Mouse (Mus musculus): ENCODE results near the gene Tsen15. TPM values are rescaled to one million over a fixed set of nuclear protein-coding genes. Genes with fewer than 3 reads are reported as not detected.

The Tsen15 gene
- total and polyA plus RNA-seq, 3 experiments, result 23.1 to 65.9 (median 40.9) TPM

GRCm38 (mm10) chr1:152410657-152411056 lies 24.2 kb upstream of the Tsen15 start:
- no peak overlapping the region for H3K27ac ChIP-seq (ENCODE audit: insufficient read depth, low read depth)
- no peak overlapping the region for H3K9ac ChIP-seq (ENCODE audit: insufficient read depth, low read depth)

DNA sequence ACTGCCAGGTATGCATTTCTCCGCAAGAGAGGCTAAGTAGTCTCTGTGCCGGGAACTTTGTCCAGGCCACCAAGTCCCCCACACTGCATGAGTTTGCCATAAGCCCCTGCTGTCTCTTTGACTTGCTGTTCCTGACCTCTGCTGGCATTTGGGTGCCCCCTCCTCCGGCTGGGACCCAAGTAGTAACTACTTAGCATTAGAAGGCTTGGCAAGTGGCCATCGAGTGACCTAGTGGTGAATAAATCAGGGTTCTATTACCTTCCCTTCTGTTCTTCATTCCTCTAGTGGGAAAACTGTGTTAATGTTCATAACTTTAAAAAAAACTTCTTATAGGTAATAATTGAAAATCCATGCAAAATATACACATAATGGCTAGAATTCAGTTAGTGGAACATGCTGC lies 22.9 kb upstream of the Tsen15 start:
- no peak overlapping the region for H3K4me2 ChIP-seq (ENCODE audit: insufficient read depth, low read depth, poor library complexity, severe bottlenecking)
- H3K4me3 ChIP-seq (replicated peaks in 1 of 3; ENCODE audit: low read depth in 2 of 3, low read length in 2 of 3, poor library complexity in 1 of 3), result no peak overlapping the region
- H3K27ac ChIP-seq (ENCODE audit: insufficient read depth, low read depth), result no peak overlapping the region
- dilution Hi-C loops (cut with MboI; ENCODE audit: extremely low pct_ligation_motif_present, extremely low pct_unique_long_range_greater_than_20kb, low sequenced_read_pairs) (no loop called here), in situ Hi-C loops (cut with MboI; ENCODE audit: low pct_ligation_motif_present, low pct_unique_long_range_greater_than_20kb, low sequenced_read_pairs) (no loop called here)
- H3K9ac ChIP-seq (ENCODE audit: insufficient read depth, low read depth), result no peak overlapping the region
- TF ChIP-seq ELF1 (IDR thresholded peaks at IDR 0.05; ENCODE audit: low read depth, low read length), result no peak
- no peak for TF ChIP-seq MAFK (IDR thresholded peaks at IDR 0.05; ENCODE audit: insufficient replicate concordance, low read length)
- TF ChIP-seq MEF2A (IDR thresholded peaks at IDR 0.05; ENCODE audit: borderline replicate concordance, low read depth, low read length), result no peak
- TF ChIP-seq POLR2A (IDR thresholded peaks at IDR 0.05; ENCODE audit: low read depth, low read length), result no peak
- no peak for TF ChIP-seq MAX (IDR thresholded peaks at IDR 0.05; ENCODE audit: low read length)
- no peak for TF ChIP-seq CTCF (conservative IDR thresholded peaks at IDR 0.05 in 1 of 2, IDR thresholded peaks at IDR 0.05 in 1 of 2; ENCODE audit: low read depth in 2 of 2, low read length in 2 of 2)
- no peak for TF ChIP-seq ZNF384 (IDR thresholded peaks at IDR 0.05; ENCODE audit: low read depth, low read length)
- TF ChIP-seq NRF1 (IDR thresholded peaks at IDR 0.05; ENCODE audit: low read depth, low read length), result no peak
- TF ChIP-seq E2F4 (IDR thresholded peaks at IDR 0.05; ENCODE audit: insufficient replicate concordance, low read depth, low read length), result no peak
- TF ChIP-seq PAX5 (IDR thresholded peaks at IDR 0.05; ENCODE audit: low read length), result no peak
- TF ChIP-seq EP300 (IDR thresholded peaks at IDR 0.05; ENCODE audit: low read length), result no peak
- no peak for TF ChIP-seq UBTF (IDR thresholded peaks at IDR 0.05; ENCODE audit: low read depth, low read length)
- peaks cover 8% of the 10 kb centered on the region for H3K9me3 ChIP-seq (replicated peaks; ENCODE audit: low read length)
- DNase-seq (ENCODE audit: extremely low read depth), result no peak
- H3K27me3 ChIP-seq (replicated peaks), result no peaks in the 10 kb centered on the region
- no peaks in the 10 kb centered on the region for H3K4me1 ChIP-seq (ENCODE audit: control insufficient read depth in 1 of 2, insufficient read depth in 2 of 2)
- no peaks in the 10 kb centered on the region for H3K79me2 ChIP-seq (replicated peaks; ENCODE audit: control insufficient read depth, extremely low read depth, insufficient read depth, poor library complexity, severe bottlenecking)
- no peaks in the 10 kb centered on the region for H3K36me3 ChIP-seq (replicated peaks in 1 of 2; ENCODE audit: control insufficient read depth in 1 of 2, insufficient read depth in 1 of 2, low read length in 1 of 2)

More at GRCm38 (mm10) chr1:152410657-152411056, 24.2 kb upstream of the Tsen15 start:
- Histone ChIP-seq H3K4me2 (ENCODE audit: insufficient read depth, low read depth, poor library complexity, severe bottlenecking) (no peak overlapping the region), H3K9me3 (replicated peaks; ENCODE audit: low read length) (peaks cover 9% of the 10 kb centered on the region), H3K4me3 (replicated peaks in 1 of 3; ENCODE audit: low read depth in 2 of 3, low read length in 2 of 3, poor library complexity in 1 of 3) (no peak overlapping the region), H3K27me3 (replicated peaks) (no peaks in the 10 kb centered on the region), H3K4me1 (ENCODE audit: control insufficient read depth in 1 of 2, insufficient read depth in 2 of 2) (no peaks in the 10 kb centered on the region), H3K36me3 (replicated peaks in 1 of 2; ENCODE audit: control insufficient read depth in 1 of 2, insufficient read depth in 1 of 2, low read length in 1 of 2) (no peaks in the 10 kb centered on the region), H3K79me2 (replicated peaks; ENCODE audit: control insufficient read depth, extremely low read depth, insufficient read depth, poor library complexity, severe bottlenecking) (no peaks in the 10 kb centered on the region)
- no peak for DNase-seq (ENCODE audit: extremely low read depth)
- dilution Hi-C loops (cut with MboI; ENCODE audit: extremely low pct_ligation_motif_present, extremely low pct_unique_long_range_greater_than_20kb, low sequenced_read_pairs), result no loop called here
- TF ChIP-seq POLR2AphosphoS2 (IDR thresholded peaks at IDR 0.05; ENCODE audit: low read depth, low read length) (no peak), RAD21 (IDR thresholded peaks at IDR 0.05; ENCODE audit: low read depth, low read length) (no peak), MAX (IDR thresholded peaks at IDR 0.05; ENCODE audit: low read length) (no peak), SIN3A (IDR thresholded peaks at IDR 0.05; ENCODE audit: low read length) (no peak), RCOR1 (conservative IDR thresholded peaks at IDR 0.05; ENCODE audit: low read depth, low read length) (no peak), POLR2A (IDR thresholded peaks at IDR 0.05; ENCODE audit: low read depth, low read length) (no peak)
- in situ Hi-C loops (cut with MboI; ENCODE audit: low pct_ligation_motif_present, low pct_unique_long_range_greater_than_20kb, low sequenced_read_pairs), result no loop called here
